Mouse (Mus musculus) hindbrain, embryonic 11.5 days (tissue): ENCODE results near the gene Rps6ka1. TPM values are rescaled to one million over a fixed set of nuclear protein-coding genes. Genes with fewer than 3 reads are reported as not detected.
A peak's percentile ranks its signal among the peaks of the same experiment; 100 is the strongest.
"Not testable (repeated sequence)": the region's sequence is repeated elsewhere in the genome, so short reads cannot be mapped to it uniquely, and the experiment has no call there.

Source experiments
- ATAC-seq: fragments of 200-750 bp; cut with Nextera tagmentation; 2 replicates; pipeline ENCODE4 v1.8.0; 2017; ENCODE audit warnings: mild to moderate bottlenecking, moderate TSS enrichment, moderate library complexity; ENCODE audit not compliant: low FRiP score
- DNase-seq: peaks from one replicate; pipeline ENCODE4 v3.0.0-alpha.2; 2015; ENCODE audit warnings: low spot score
- H3K27ac ChIP-seq: fragments of 300-500 bp; sonication (generic); 2 replicates; pipeline ENCODE4 v1.5.1; 2014; ENCODE audit warnings: mild to moderate bottlenecking, low read depth, low read length
- H3K27me3 ChIP-seq: fragments of 300-500 bp; sonication (generic); 2 replicates; pipeline ENCODE4 v1.6.1; 2014; ENCODE audit warnings: mild to moderate bottlenecking, low read length, moderate library complexity, mixed read lengths; ENCODE audit not compliant: control insufficient read depth, insufficient read depth
- H3K36me3 ChIP-seq: fragments of 300-500 bp; sonication (generic); 2 replicates; pipeline ENCODE4 v1.6.1; 2014; ENCODE audit warnings: mild to moderate bottlenecking, low read length, moderate library complexity, mixed read lengths; ENCODE audit not compliant: control insufficient read depth, insufficient read depth
- H3K4me1 ChIP-seq: fragments of 300-500 bp; sonication (generic); replicated peaks from 2 replicates; pipeline ENCODE4 v1.6.1; 2014; ENCODE audit warnings: low read length, mixed read lengths; ENCODE audit not compliant: control insufficient read depth, insufficient read depth
- H3K4me2 ChIP-seq: fragments of 300-500 bp; sonication (generic); replicated peaks from 2 replicates; pipeline ENCODE4 v1.6.1; 2014; ENCODE audit warnings: mild to moderate bottlenecking, low read depth, low read length
- H3K4me3 ChIP-seq: fragments of 300-500 bp; sonication (generic); 2 replicates; pipeline ENCODE4 v1.5.1; 2014; ENCODE audit warnings: low read depth, low read length
- H3K9ac ChIP-seq: fragments of 300-500 bp; sonication (generic); 2 replicates; pipeline ENCODE4 v1.6.1; 2014; ENCODE audit warnings: low read depth, low read length
- H3K9me3 ChIP-seq: fragments of 300-500 bp; sonication (generic); 2 replicates; pipeline ENCODE4 v1.6.1; 2016; ENCODE audit warnings: low read length; ENCODE audit not compliant: control insufficient read depth
- WGBS: fragments of 180-500 bp; shearing (Covaris S2); extraction: QIAGEN DNeasy Blood & Tissue Kit; methylation state at CpG from one replicate; pipeline ENCODE4 v1.1.7; 2014; 5-methylcytosine and 5-hydroxymethylcytosine counted together
- polyA plus RNA-seq: library from polyadenylated mRNA; unstranded; fragments of >200 nt; fragmentation: Nextera tagmentation; extraction: Ambion mirVana; gene quantifications from 2 replicates; pipeline ENCODE4 v1.2.1, GENCODE M21; 2014

Rps6ka1 gene
- 27.9 and 28.7 TPM in 2 replicates for polyA plus RNA-seq

GRCm38 (mm10) chr4:133887672-133888453, at the start of gene Rps6ka1:
Gene Rps6ka1 (minus strand): TSS chr4:133887797.
- H3K9me3 ChIP-seq, result no peaks in the 10 kb centered on the region
- peak within 1 kb of the TSS; percentile 98 for H3K4me2 ChIP-seq
- WGBS, result under 1% methylated on average over 37 of the region's 61 CpGs
- peak within 1 kb of the TSS; percentile 79 for H3K27ac ChIP-seq
- peak; percentile 92 for DNase-seq
- no peaks in the 10 kb centered on the region; the same call in none of the 2 replicates for H3K4me1 ChIP-seq
- peak; percentile 90 for ATAC-seq
- peak within 1 kb of the TSS; percentile 75 for H3K4me3 ChIP-seq
- H3K36me3 ChIP-seq, result no peaks in the 10 kb centered on the region
- H3K27me3 ChIP-seq, result no peaks in the 10 kb centered on the region
- H3K9ac ChIP-seq, result peak within 1 kb of the TSS; percentile 90

GRCm38 (mm10) chr4:133931785-133932184, 44.2 kb upstream of the Rps6ka1 start:
- no peaks in the 10 kb centered on the region for H3K9me3 ChIP-seq
- no peaks in the 10 kb centered on the region for H3K27me3 ChIP-seq
- H3K36me3 ChIP-seq, result no peaks in the 10 kb centered on the region
- DNase-seq (no peak), ATAC-seq (no peak)
- H3K4me3 ChIP-seq, result no peak overlapping the region
- WGBS, result 67% methylated on average over 3 of the region's 3 CpGs
- H3K9ac ChIP-seq, result no peak overlapping the region
- no peak overlapping the region; the same call in 1 of the 2 replicates for H3K4me2 ChIP-seq
- no peak overlapping the region for H3K27ac ChIP-seq
- H3K4me1 ChIP-seq, result no peaks in the 10 kb centered on the region

- Histone ChIP-seq H3K27ac (no peak overlapping the region), H3K4me3 (no peak overlapping the region), H3K4me2 (no peak overlapping the region; the same call in 1 of the 2 replicates), H3K36me3 (no peaks in the 10 kb centered on the region), H3K27me3 (no peaks in the 10 kb centered on the region), H3K9me3 (no peaks in the 10 kb centered on the region), H3K4me1 (no peaks in the 10 kb centered on the region), H3K9ac (no peak overlapping the region)
- ATAC-seq (no peak), DNase-seq (peak; percentile 54)
- 15% methylated on average over 10 of the region's 10 CpGs for WGBS
These were observed 43.8 kb upstream of the Rps6ka1 start for GRCm38 (mm10) chr4:133931349-133931748.

- 43% methylated on average over 7 of the region's 7 CpGs for WGBS
- no peak for ATAC-seq
- Histone ChIP-seq H3K27ac (no peak overlapping the region), H3K9ac (no peak overlapping the region), H3K9me3 (no peaks in the 10 kb centered on the region), H3K4me1 (no peaks in the 10 kb centered on the region), H3K27me3 (no peaks in the 10 kb centered on the region), H3K36me3 (no peaks in the 10 kb centered on the region), H3K4me2 (no peak overlapping the region), H3K4me3 (no peak overlapping the region)
- DNase-seq, result no peak
These were observed 41.7 kb upstream of the Rps6ka1 start for GRCm38 (mm10) chr4:133929278-133929670.

- Histone ChIP-seq H3K9me3 (no peaks in the 10 kb centered on the region), H3K9ac (no peak overlapping the region), H3K27me3 (no peaks in the 10 kb centered on the region), H3K4me3 (no peak overlapping the region), H3K36me3 (no peaks in the 10 kb centered on the region), H3K4me2 (no peak overlapping the region), H3K4me1 (no peaks in the 10 kb centered on the region), H3K27ac (no peak overlapping the region)
- 57% methylated on average over 15 of the region's 15 CpGs for WGBS
- ATAC-seq (no peak), DNase-seq (peak; percentile 15)
These were observed 41.1 kb upstream of the Rps6ka1 start for GRCm38 (mm10) chr4:133928576-133929277.

- no peak overlapping the region for H3K27ac ChIP-seq
- H3K9me3 ChIP-seq, result no peaks in the 10 kb centered on the region
- no peak overlapping the region for H3K4me2 ChIP-seq
- no peaks in the 10 kb centered on the region for H3K4me1 ChIP-seq
- no peaks in the 10 kb centered on the region for H3K27me3 ChIP-seq
- H3K4me3 ChIP-seq, result no peak overlapping the region
- no peak for ATAC-seq
- no peaks in the 10 kb centered on the region for H3K36me3 ChIP-seq
- no peak for DNase-seq
- H3K9ac ChIP-seq, result no peak overlapping the region
- 76% methylated on average over 4 of the region's 4 CpGs for WGBS
These were observed 37.6 kb upstream of the Rps6ka1 start for GRCm38 (mm10) chr4:133925204-133925603.

GRCm38 (mm10) chr4:133923743-133924142, 36.1 kb upstream of the Rps6ka1 start:
- WGBS, result 94% methylated on average over 5 of the region's 5 CpGs
- Histone ChIP-seq H3K27ac (no peak overlapping the region), H3K9ac (no peak overlapping the region), H3K9me3 (no peaks in the 10 kb centered on the region), H3K4me3 (no peak overlapping the region), H3K4me2 (no peak overlapping the region), H3K27me3 (no peaks in the 10 kb centered on the region), H3K36me3 (no peaks in the 10 kb centered on the region), H3K4me1 (no peaks in the 10 kb centered on the region)
- ATAC-seq (no peak), DNase-seq (no peak)

- not testable (repeated sequence) for H3K4me2 ChIP-seq, ATAC-seq, H3K4me1 ChIP-seq, H3K9me3 ChIP-seq, DNase-seq, H3K27me3 ChIP-seq, H3K36me3 ChIP-seq, H3K4me3 ChIP-seq, H3K27ac ChIP-seq, H3K9ac ChIP-seq
- WGBS, result 88% methylated on average over 15 of the region's 23 CpGs
These were observed 30.7 kb upstream of the Rps6ka1 start for GRCm38 (mm10) chr4:133918093-133918825.
